Mouse (Mus musculus): Measurements from ENCODE around the gene Rexo4. TPM values are rescaled to one million over a fixed set of nuclear protein-coding genes. Genes with fewer than 3 reads are reported as not detected.

The Rexo4 gene
- total and polyA plus RNA-seq, 3 experiments = 53.6 to 74.8 (median 67.2) TPM

GRCm38 (mm10) chr2:26936425-26936824, 27.8 kb downstream of the Rexo4 start:
- Histone ChIP-seq H3K9ac (ENCODE audit: insufficient read depth, low read depth) (no peak overlapping the region), H3K9me3 (replicated peaks; ENCODE audit: low read length) (no peaks in the 10 kb centered on the region), H3K4me1 (ENCODE audit: control insufficient read depth in 1 of 2, insufficient read depth in 2 of 2) (peaks cover 27 to 56% of the 10 kb centered on the region in 2 experiments), H3K4me2 (ENCODE audit: insufficient read depth, low read depth, poor library complexity, severe bottlenecking) (no peak overlapping the region), H3K36me3 (replicated peaks in 1 of 2; ENCODE audit: control insufficient read depth in 1 of 2, insufficient read depth in 1 of 2, low read length in 1 of 2) (peaks cover 0 to 4% of the 10 kb centered on the region in 2 experiments), H3K4me3 (replicated peaks in 1 of 3; ENCODE audit: low read depth in 2 of 3, low read length in 2 of 3, poor library complexity in 1 of 3) (no peak overlapping the region), H3K27ac (ENCODE audit: insufficient read depth, low read depth) (no peak overlapping the region), H3K79me2 (replicated peaks; ENCODE audit: control insufficient read depth, extremely low read depth, insufficient read depth, poor library complexity, severe bottlenecking) (peaks cover 15% of the 10 kb centered on the region), H3K27me3 (replicated peaks) (no peaks in the 10 kb centered on the region)
- dilution Hi-C loops (cut with MboI; ENCODE audit: extremely low pct_ligation_motif_present, extremely low pct_unique_long_range_greater_than_20kb, low sequenced_read_pairs) (no loop called here), in situ Hi-C loops (cut with MboI; ENCODE audit: low pct_ligation_motif_present, low pct_unique_long_range_greater_than_20kb, low sequenced_read_pairs) (no loop called here)
- no peak for TF ChIP-seq GABPA (IDR thresholded peaks at IDR 0.05; ENCODE audit: insufficient replicate concordance, low read depth, low read length)
- TF ChIP-seq RAD21 (IDR thresholded peaks at IDR 0.05; ENCODE audit: low read depth, low read length) = no peak
- TF ChIP-seq MXI1 (IDR thresholded peaks at IDR 0.05; ENCODE audit: low read depth, low read length) = no peak
- no peak for DNase-seq (ENCODE audit: extremely low read depth)

GRCm38 (mm10) chr2:26935286-26935685, 28.9 kb downstream of the Rexo4 start:
- no peak overlapping the region for H3K9ac ChIP-seq (ENCODE audit: insufficient read depth, low read depth)
- in situ Hi-C loops (cut with MboI; ENCODE audit: low pct_ligation_motif_present, low pct_unique_long_range_greater_than_20kb, low sequenced_read_pairs) = no loop called here
- H3K4me3 ChIP-seq (replicated peaks in 1 of 3; ENCODE audit: low read depth in 2 of 3, low read length in 2 of 3, poor library complexity in 1 of 3) = no peak overlapping the region
- no peak for TF ChIP-seq NRF1 (IDR thresholded peaks at IDR 0.05; ENCODE audit: low read depth, low read length)
- TF ChIP-seq IRF4 (IDR thresholded peaks at IDR 0.05; ENCODE audit: low read depth, low read length) = 0 out of 2 replicates have a peak, but pooled peaks have one; percentile 15
- no peak for TF ChIP-seq ZC3H11A (IDR thresholded peaks at IDR 0.05; ENCODE audit: low read depth, low read length)
- no peak for TF ChIP-seq MEF2A (IDR thresholded peaks at IDR 0.05; ENCODE audit: borderline replicate concordance, low read depth, low read length)
- TF ChIP-seq POLR2A (IDR thresholded peaks at IDR 0.05; ENCODE audit: low read depth, low read length) = no peak
- no peak for TF ChIP-seq KAT2A (IDR thresholded peaks at IDR 0.05; ENCODE audit: insufficient replicate concordance, low read length)
- no peak for TF ChIP-seq MYC (IDR thresholded peaks at IDR 0.05; ENCODE audit: low read depth, low read length)
- TF ChIP-seq EP300 (IDR thresholded peaks at IDR 0.05; ENCODE audit: low read length) = 0 out of 2 replicates have a peak, but pooled peaks have one; percentile 17
- TF ChIP-seq NELFE (IDR thresholded peaks at IDR 0.05; ENCODE audit: low read depth, low read length) = no peak
- TF ChIP-seq E2F4 (IDR thresholded peaks at IDR 0.05; ENCODE audit: insufficient replicate concordance, low read depth, low read length) = no peak
- no peak for TF ChIP-seq ZNF384 (IDR thresholded peaks at IDR 0.05; ENCODE audit: low read depth, low read length)
- 0 out of 2 replicates have a peak, but pooled peaks have one; percentile 18 for TF ChIP-seq BHLHE40 (IDR thresholded peaks at IDR 0.05; ENCODE audit: low read depth, low read length)
- dilution Hi-C loops (cut with MboI; ENCODE audit: extremely low pct_ligation_motif_present, extremely low pct_unique_long_range_greater_than_20kb, low sequenced_read_pairs) = no loop called here
- H3K27ac ChIP-seq (ENCODE audit: insufficient read depth, low read depth) = no peak overlapping the region
- H3K9me3 ChIP-seq (replicated peaks; ENCODE audit: low read length) = no peaks in the 10 kb centered on the region
- peaks cover 27% of the 10 kb centered on the region for H3K79me2 ChIP-seq (replicated peaks; ENCODE audit: control insufficient read depth, extremely low read depth, insufficient read depth, poor library complexity, severe bottlenecking)
- no peak for DNase-seq (ENCODE audit: extremely low read depth)
- H3K4me2 ChIP-seq (ENCODE audit: insufficient read depth, low read depth, poor library complexity, severe bottlenecking) = no peak overlapping the region
- no peaks in the 10 kb centered on the region for H3K27me3 ChIP-seq (replicated peaks)
- H3K4me1 ChIP-seq (ENCODE audit: control insufficient read depth in 1 of 2, insufficient read depth in 2 of 2) = peaks cover 31 to 62% of the 10 kb centered on the region in 2 experiments
- peaks cover 6 to 15% of the 10 kb centered on the region in 2 experiments for H3K36me3 ChIP-seq (replicated peaks in 1 of 2; ENCODE audit: control insufficient read depth in 1 of 2, insufficient read depth in 1 of 2, low read length in 1 of 2)

Data from CH12.LX (cell line).